Mouse (Mus musculus) megakaryocyte, embryonic 14.5 days (primary cell): ENCODE results near the gene Gm9922. TPM values are rescaled to one million over a fixed set of nuclear protein-coding genes. Genes with fewer than 3 reads are reported as not detected.
A peak's percentile ranks its signal among the peaks of the same experiment; 100 is the strongest.

Source experiments
- H3K27me3 ChIP-seq: replicated peaks from 2 replicates; pipeline ENCODE3; 2012; ENCODE audit warnings: inconsistent platforms
- H3K36me3 ChIP-seq: replicated peaks from 2 replicates; pipeline ENCODE3; 2012; ENCODE audit warnings: low read length, inconsistent platforms, mixed read lengths
- H3K4me1 ChIP-seq: 2 replicates; pipeline ENCODE4 v1.6.1; 2012; ENCODE audit warnings: inconsistent platforms
- H3K4me3 ChIP-seq: replicated peaks from 2 replicates; pipeline ENCODE3; 2012; ENCODE audit warnings: moderate library complexity, mild to moderate bottlenecking, inconsistent platforms
- H3K9me3 ChIP-seq: 2 replicates; pipeline ENCODE4 v1.6.1; 2012; ENCODE audit warnings: inconsistent platforms
- FLI1 ChIP-seq: IDR thresholded peaks from 2 replicates; pipeline ENCODE4 v1.6.1; 2012; ENCODE audit warnings: low read length, inconsistent platforms, mixed read lengths
- GATA1 ChIP-seq: IDR thresholded peaks from 3 replicates; pipeline ENCODE4 v1.6.1; 2012; ENCODE audit warnings: mixed read lengths, low read length, inconsistent platforms, borderline replicate concordance
- polyA plus RNA-seq: library from polyadenylated mRNA; stranded (reverse); fragments of >175 nt; gene quantifications from 2 replicates; pipeline ENCODE4 v1.2.3, GENCODE M21; 2012; ENCODE audit warnings: low replicate concordance; ENCODE audit not compliant: insufficient read depth

Gene Gm9922
- polyA plus RNA-seq, 1 experiment, result not detected

- H3K36me3 ChIP-seq, result no peaks in the 10 kb centered on the region
- no peak overlapping the region for H3K4me3 ChIP-seq
- H3K4me1 ChIP-seq, result no peaks in the 10 kb centered on the region
- H3K27me3 ChIP-seq, result no peaks in the 10 kb centered on the region
- no peak for TF ChIP-seq GATA1
- TF ChIP-seq FLI1, result no peak
- no peaks in the 10 kb centered on the region for H3K9me3 ChIP-seq
Measured at GRCm38 (mm10) chr14:101755425-101755824, 25.8 kb upstream of the Gm9922 start.

- no peaks in the 10 kb centered on the region for H3K27me3 ChIP-seq
- H3K4me1 ChIP-seq, result no peaks in the 10 kb centered on the region
- H3K4me3 ChIP-seq, result no peak overlapping the region
- no peak for TF ChIP-seq FLI1
- TF ChIP-seq GATA1, result no peak
- no peaks in the 10 kb centered on the region for H3K9me3 ChIP-seq
- H3K36me3 ChIP-seq, result no peaks in the 10 kb centered on the region
Measured at GRCm38 (mm10) chr14:101750910-101751309, 21.3 kb upstream of the Gm9922 start.

- Histone ChIP-seq H3K36me3 (no peaks in the 10 kb centered on the region), H3K9me3 (no peaks in the 10 kb centered on the region), H3K4me3 (no peak overlapping the region), H3K4me1 (no peaks in the 10 kb centered on the region), H3K27me3 (no peaks in the 10 kb centered on the region)
- TF ChIP-seq GATA1, result no peak
- TF ChIP-seq FLI1, result no peak
Measured at GRCm38 (mm10) chr14:101748436-101748835, 18.8 kb upstream of the Gm9922 start.

- no peak for TF ChIP-seq GATA1
- TF ChIP-seq FLI1, result no peak
- no peaks in the 10 kb centered on the region for H3K9me3 ChIP-seq
- no peaks in the 10 kb centered on the region for H3K27me3 ChIP-seq
- no peaks in the 10 kb centered on the region for H3K4me1 ChIP-seq
- H3K4me3 ChIP-seq, result no peak overlapping the region
- no peaks in the 10 kb centered on the region for H3K36me3 ChIP-seq
Measured at GRCm38 (mm10) chr14:101747811-101748210, 18.2 kb upstream of the Gm9922 start.

- H3K27me3 ChIP-seq, result no peaks in the 10 kb centered on the region
- no peaks in the 10 kb centered on the region for H3K36me3 ChIP-seq
- H3K4me1 ChIP-seq, result no peaks in the 10 kb centered on the region
- no peaks in the 10 kb centered on the region for H3K9me3 ChIP-seq
- no peak overlapping the region for H3K4me3 ChIP-seq
- TF ChIP-seq GATA1 (no peak), FLI1 (no peak)
Measured at GRCm38 (mm10) chr14:101746635-101747034, 17.0 kb upstream of the Gm9922 start.

- Histone ChIP-seq H3K9me3 (no peaks in the 10 kb centered on the region; the same call in 1 of the 2 replicates), H3K4me3 (no peak overlapping the region), H3K4me1 (no peaks in the 10 kb centered on the region), H3K27me3 (peaks cover 7% of the 10 kb centered on the region), H3K36me3 (no peaks in the 10 kb centered on the region)
- no peak for TF ChIP-seq FLI1
- no peak for TF ChIP-seq GATA1
Measured at GRCm38 (mm10) chr14:101737501-101737900, 7.9 kb upstream of the Gm9922 start.

GRCm38 (mm10) chr14:101733542-101734303 is 4.1 kb upstream of the Gm9922 start:
- Histone ChIP-seq H3K4me1 (peaks cover 17% of the 10 kb centered on the region), H3K4me3 (no peak overlapping the region), H3K27me3 (peaks cover 42% of the 10 kb centered on the region), H3K9me3 (no peaks in the 10 kb centered on the region; the same call in 1 of the 2 replicates), H3K36me3 (no peaks in the 10 kb centered on the region)
- TF ChIP-seq GATA1 (no peak), FLI1 (no peak)

- H3K36me3 ChIP-seq, result no peaks in the 10 kb centered on the region
- H3K27me3 ChIP-seq, result peaks cover 60% of the 10 kb centered on the region
- peak overlapping the region; percentile 90 for H3K4me3 ChIP-seq
- TF ChIP-seq FLI1 (no peak), GATA1 (no peak)
- no peaks in the 10 kb centered on the region for H3K9me3 ChIP-seq
- peaks cover 17% of the 10 kb centered on the region for H3K4me1 ChIP-seq
Measured at GRCm38 (mm10) chr14:101729972-101730692, 518 bp upstream of the Gm9922 start.

GRCm38 (mm10) chr14:101714414-101714813 is 15.2 kb downstream of the Gm9922 start:
- no peaks in the 10 kb centered on the region for H3K4me1 ChIP-seq

GRCm38 (mm10) chr14:101707088-101707487 is 22.5 kb downstream of the Gm9922 start:
- Histone ChIP-seq H3K4me3 (no peak overlapping the region), H3K36me3 (no peaks in the 10 kb centered on the region), H3K27me3 (peaks cover 2% of the 10 kb centered on the region), H3K4me1 (no peaks in the 10 kb centered on the region), H3K9me3 (no peaks in the 10 kb centered on the region)
- TF ChIP-seq FLI1 (no peak), GATA1 (no peak)

More at GRCm38 (mm10) chr14:101714414-101714813, 15.2 kb downstream of the Gm9922 start:
- Histone ChIP-seq H3K36me3 (no peaks in the 10 kb centered on the region), H3K4me3 (no peak overlapping the region), H3K9me3 (no peaks in the 10 kb centered on the region), H3K27me3 (peaks cover 4% of the 10 kb centered on the region)
- TF ChIP-seq FLI1 (no peak), GATA1 (no peak)
